Mouse (Mus musculus): ENCODE measurements at regions not wholly inside any gene's neighbourhood (a gene's known extent, or its start where the extent isn't known, plus 50 kb on each side); places are given as distances from the start of the nearest gene placed in this dataset.

DNA sequence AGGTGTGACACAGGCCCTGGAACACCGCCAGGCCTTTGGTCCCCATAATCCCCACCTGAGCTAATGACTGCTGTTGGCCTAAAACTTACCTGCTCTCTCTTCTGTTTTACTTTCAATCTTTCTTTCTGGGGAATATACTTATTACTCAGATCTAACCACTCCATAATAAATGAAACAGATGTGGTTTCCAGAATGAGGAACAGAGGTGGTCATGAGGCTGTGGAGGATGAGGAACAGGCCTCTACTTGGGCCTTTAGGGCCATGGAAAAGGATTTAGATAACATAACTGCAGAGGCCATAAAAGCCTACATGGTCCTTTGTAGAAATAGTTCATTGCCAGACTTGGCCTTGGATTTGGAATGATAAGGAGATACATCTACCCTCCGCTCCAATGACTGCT, 74.1 kb downstream of the B3gnt5 start:
- no peak overlapping the region for H3K4me2 ChIP-seq (ENCODE audit: low read depth, low read length)
- 88% methylated on average over 2 of the region's 2 CpGs for WGBS
- no peak for TF ChIP-seq EP300 (IDR thresholded peaks at IDR 0.05; ENCODE audit: low read depth)
- no peak for TF ChIP-seq CTCF (IDR thresholded peaks at IDR 0.05; ENCODE audit: low read depth)

DNA sequence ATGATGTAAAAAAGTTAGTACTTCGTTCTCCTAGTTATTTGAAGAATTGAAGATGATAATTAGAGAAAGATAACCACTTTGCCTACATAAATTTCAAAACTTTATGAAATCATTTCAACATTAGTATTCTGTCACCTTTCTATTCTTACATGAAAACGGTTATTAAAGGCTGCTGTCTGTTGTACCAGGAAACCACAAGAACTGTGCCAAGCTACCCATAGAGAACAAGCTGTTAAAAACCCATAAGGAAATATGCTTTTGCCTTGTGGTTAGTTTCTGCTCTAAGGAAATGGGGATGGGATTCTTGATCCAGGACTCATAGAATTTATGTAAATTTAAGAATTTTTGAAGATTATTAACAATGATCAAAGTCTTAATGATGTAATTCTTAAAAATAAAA, 74.7 kb downstream of the B3gnt5 start:
- WGBS: 72% methylated on average over 2 of the region's 2 CpGs
- DNase-seq (ENCODE audit: low spot score) (no peak), ATAC-seq (ENCODE audit: insufficient read depth, low read depth) (no peak)
- Histone ChIP-seq H3K9ac (replicated peaks; ENCODE audit: low read depth, low read length) (no peak overlapping the region), H3K27ac (ENCODE audit: low read depth) (no peak overlapping the region), H3K27me3 (ENCODE audit: control insufficient read depth, insufficient read depth, low read length) (no peaks in the 10 kb centered on the region), H3K9me3 (replicated peaks; ENCODE audit: control insufficient read depth, low read length) (no peaks in the 10 kb centered on the region), H3K4me2 (ENCODE audit: low read depth, low read length) (no peak overlapping the region), H3K36me3 (replicated peaks; ENCODE audit: control insufficient read depth, insufficient read depth, low read length) (no peaks in the 10 kb centered on the region), H3K4me1 (ENCODE audit: control insufficient read depth, insufficient read depth) (no peaks in the 10 kb centered on the region), H3K4me3 (ENCODE audit: low read depth, low read length) (no peak overlapping the region)
- TF ChIP-seq CTCF (IDR thresholded peaks at IDR 0.05; ENCODE audit: low read depth) (no peak), EP300 (IDR thresholded peaks at IDR 0.05; ENCODE audit: low read depth) (no peak)

More for the DNA sequence above, 74.1 kb downstream of the B3gnt5 start:
- no peak for DNase-seq (ENCODE audit: low spot score)
- H3K36me3 ChIP-seq (replicated peaks; ENCODE audit: control insufficient read depth, insufficient read depth, low read length): no peaks in the 10 kb centered on the region
- no peaks in the 10 kb centered on the region for H3K27me3 ChIP-seq (ENCODE audit: control insufficient read depth, insufficient read depth, low read length)
- H3K9ac ChIP-seq (replicated peaks; ENCODE audit: low read depth, low read length): no peak overlapping the region
- ATAC-seq (ENCODE audit: insufficient read depth, low read depth): no peak
- H3K27ac ChIP-seq (ENCODE audit: low read depth): no peak overlapping the region
- H3K4me3 ChIP-seq (ENCODE audit: low read depth, low read length): no peak overlapping the region
- no peaks in the 10 kb centered on the region for H3K4me1 ChIP-seq (ENCODE audit: control insufficient read depth, insufficient read depth)
- H3K9me3 ChIP-seq (replicated peaks; ENCODE audit: control insufficient read depth, low read length): no peaks in the 10 kb centered on the region

GRCm38 (mm10) chr16:19839831-19840230, 79.8 kb downstream of the B3gnt5 start:
- ATAC-seq (ENCODE audit: insufficient read depth, low read depth): no peak
- no peak for DNase-seq (ENCODE audit: low spot score)
- Histone ChIP-seq H3K9ac (replicated peaks; ENCODE audit: low read depth, low read length) (no peak overlapping the region), H3K36me3 (replicated peaks; ENCODE audit: control insufficient read depth, insufficient read depth, low read length) (no peaks in the 10 kb centered on the region), H3K4me3 (ENCODE audit: low read depth, low read length) (no peak overlapping the region), H3K4me2 (ENCODE audit: low read depth, low read length) (no peak overlapping the region), H3K27ac (ENCODE audit: low read depth) (no peak overlapping the region), H3K4me1 (ENCODE audit: control insufficient read depth, insufficient read depth) (no peaks in the 10 kb centered on the region), H3K9me3 (replicated peaks; ENCODE audit: control insufficient read depth, low read length) (no peaks in the 10 kb centered on the region), H3K27me3 (ENCODE audit: control insufficient read depth, insufficient read depth, low read length) (no peaks in the 10 kb centered on the region)
- WGBS: 31% methylated on average over 1 of the region's 1 CpGs
- no peak for TF ChIP-seq EP300 (IDR thresholded peaks at IDR 0.05; ENCODE audit: low read depth)
- TF ChIP-seq CTCF (IDR thresholded peaks at IDR 0.05; ENCODE audit: low read depth): no peak

GRCm38 (mm10) chr16:19842346-19843025, 82.5 kb downstream of the B3gnt5 start:
- WGBS: 49% methylated on average over 3 of the region's 3 CpGs
- TF ChIP-seq CTCF (IDR thresholded peaks at IDR 0.05; ENCODE audit: low read depth): no peak
- TF ChIP-seq EP300 (IDR thresholded peaks at IDR 0.05; ENCODE audit: low read depth): no peak
- H3K27me3 ChIP-seq (ENCODE audit: control insufficient read depth, insufficient read depth, low read length): no peaks in the 10 kb centered on the region
- ATAC-seq (ENCODE audit: insufficient read depth, low read depth): no peak
- no peak for DNase-seq (ENCODE audit: low spot score)
- no peaks in the 10 kb centered on the region for H3K9me3 ChIP-seq (replicated peaks; ENCODE audit: control insufficient read depth, low read length)
- H3K36me3 ChIP-seq (replicated peaks; ENCODE audit: control insufficient read depth, insufficient read depth, low read length): no peaks in the 10 kb centered on the region
- H3K4me2 ChIP-seq (ENCODE audit: low read depth, low read length): no peak overlapping the region
- H3K27ac ChIP-seq (ENCODE audit: low read depth): no peak overlapping the region
- H3K4me3 ChIP-seq (ENCODE audit: low read depth, low read length): no peak overlapping the region
- H3K9ac ChIP-seq (replicated peaks; ENCODE audit: low read depth, low read length): no peak overlapping the region
- no peaks in the 10 kb centered on the region for H3K4me1 ChIP-seq (ENCODE audit: control insufficient read depth, insufficient read depth)

DNA sequence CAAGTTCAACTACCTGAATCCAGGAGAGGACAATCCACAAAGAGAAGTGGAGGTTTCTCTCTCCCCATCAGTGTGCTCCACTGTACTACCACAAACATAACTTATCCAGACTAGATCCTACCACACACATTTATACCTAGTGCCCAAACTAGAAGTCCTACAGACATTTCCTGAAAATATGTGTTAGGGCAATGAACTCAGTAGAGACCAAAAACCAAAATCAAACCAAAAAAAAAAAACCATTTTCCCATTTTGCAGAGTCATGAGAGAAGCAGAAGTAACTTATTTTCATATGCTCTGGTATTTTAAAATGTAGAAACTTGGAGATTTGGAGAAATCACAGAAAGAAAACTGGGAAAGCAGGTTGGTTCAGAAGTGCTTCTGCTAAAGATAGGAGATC, 83.7 kb downstream of the B3gnt5 start:
- Histone ChIP-seq H3K27me3 (ENCODE audit: control insufficient read depth, insufficient read depth, low read length) (no peaks in the 10 kb centered on the region), H3K4me1 (ENCODE audit: control insufficient read depth, insufficient read depth) (no peaks in the 10 kb centered on the region), H3K4me3 (ENCODE audit: low read depth, low read length) (no peak overlapping the region), H3K27ac (ENCODE audit: low read depth) (no peak overlapping the region), H3K36me3 (replicated peaks; ENCODE audit: control insufficient read depth, insufficient read depth, low read length) (no peaks in the 10 kb centered on the region), H3K9me3 (replicated peaks; ENCODE audit: control insufficient read depth, low read length) (no peaks in the 10 kb centered on the region), H3K4me2 (ENCODE audit: low read depth, low read length) (no peak overlapping the region), H3K9ac (replicated peaks; ENCODE audit: low read depth, low read length) (no peak overlapping the region)
- DNase-seq (ENCODE audit: low spot score) (no peak), ATAC-seq (ENCODE audit: insufficient read depth, low read depth) (no peak)
- TF ChIP-seq CTCF (IDR thresholded peaks at IDR 0.05; ENCODE audit: low read depth) (no peak), EP300 (IDR thresholded peaks at IDR 0.05; ENCODE audit: low read depth) (no peak)

GRCm38 (mm10) chr16:19848395-19848794, 88.4 kb downstream of the B3gnt5 start:
- Histone ChIP-seq H3K27ac (ENCODE audit: low read depth) (no peak overlapping the region), H3K4me2 (ENCODE audit: low read depth, low read length) (no peak overlapping the region), H3K27me3 (ENCODE audit: control insufficient read depth, insufficient read depth, low read length) (no peaks in the 10 kb centered on the region), H3K4me1 (ENCODE audit: control insufficient read depth, insufficient read depth) (no peaks in the 10 kb centered on the region), H3K4me3 (ENCODE audit: low read depth, low read length) (no peak overlapping the region), H3K9me3 (replicated peaks; ENCODE audit: control insufficient read depth, low read length) (0 out of 2 replicates have a peak, but pooled peaks cover 2% of the 10 kb centered on the region), H3K36me3 (replicated peaks; ENCODE audit: control insufficient read depth, insufficient read depth, low read length) (no peaks in the 10 kb centered on the region), H3K9ac (replicated peaks; ENCODE audit: low read depth, low read length) (no peak overlapping the region)
- TF ChIP-seq CTCF (IDR thresholded peaks at IDR 0.05; ENCODE audit: low read depth) (peak; percentile 63), EP300 (IDR thresholded peaks at IDR 0.05; ENCODE audit: low read depth) (no peak)
- DNase-seq (ENCODE audit: low spot score): peak; percentile 63
- ATAC-seq (ENCODE audit: insufficient read depth, low read depth): no peak
- 26% methylated on average over 1 of the region's 1 CpGs for WGBS

Measured in heart, postnatal 0 days (tissue).